Mouse (Mus musculus) cortical plate, adult 2 months (tissue): ENCODE data around the gene Pofut1.

Experiments used
- CTCF ChIP-seq: fragments of 200-500 bp; IDR thresholded peaks from 2 replicates; pipeline ENCODE4 v1.5.1; 2011; ENCODE audit warnings: mild to moderate bottlenecking, control low read depth, low read length; ENCODE audit not compliant: insufficient read depth; ENCODE audit errors: extremely low read depth
- POLR2A ChIP-seq: fragments of 200-500 bp; IDR thresholded peaks from 2 replicates; pipeline ENCODE4 v1.6.1; 2011; ENCODE audit warnings: mild to moderate bottlenecking, low read length, control low read depth; ENCODE audit not compliant: insufficient read depth; ENCODE audit errors: extremely low read depth

- TF ChIP-seq CTCF = no peak
- TF ChIP-seq POLR2A = no peak
Measured at GRCm38 (mm10) chr2:153198485-153198884, 42.8 kb upstream of the Pofut1 start.
